Mouse (Mus musculus) frontal cortex, postnatal 10 days (tissue): Measurements from ENCODE around the gene Ndufb11.
A peak's percentile ranks its signal among the peaks of the same experiment; 100 is the strongest.

Experiments used
- DNase-seq, 2 experiments: peaks; one replicate each; pipeline ENCODE4 v3.0.0; 2022; ENCODE audit warnings: low spot score in 2 of 2, mixed read lengths in 1 of 2

Gene Ndufb11

GRCm38 (mm10) chrX:20617176-20617902 lies at the start of gene Ndufb11, which contains the start of gene Rbm10:
Ndufb11 (minus strand) TSS chrX:20617619.
Rbm10 (plus strand) TSS chrX:20617503.
- peak; percentile 79 to 82 for DNase-seq

GRCm38 (mm10) chrX:20663444-20663790 lies 46.0 kb upstream of the Ndufb11 start:
- no peak for DNase-seq

- peak; percentile 79 to 81 for DNase-seq
Observed at GRCm38 (mm10) chrX:20662716-20663443, 45.5 kb upstream of the Ndufb11 start.

- DNase-seq: no peak
Observed at GRCm38 (mm10) chrX:20662317-20662715, 44.9 kb upstream of the Ndufb11 start.

DNA sequence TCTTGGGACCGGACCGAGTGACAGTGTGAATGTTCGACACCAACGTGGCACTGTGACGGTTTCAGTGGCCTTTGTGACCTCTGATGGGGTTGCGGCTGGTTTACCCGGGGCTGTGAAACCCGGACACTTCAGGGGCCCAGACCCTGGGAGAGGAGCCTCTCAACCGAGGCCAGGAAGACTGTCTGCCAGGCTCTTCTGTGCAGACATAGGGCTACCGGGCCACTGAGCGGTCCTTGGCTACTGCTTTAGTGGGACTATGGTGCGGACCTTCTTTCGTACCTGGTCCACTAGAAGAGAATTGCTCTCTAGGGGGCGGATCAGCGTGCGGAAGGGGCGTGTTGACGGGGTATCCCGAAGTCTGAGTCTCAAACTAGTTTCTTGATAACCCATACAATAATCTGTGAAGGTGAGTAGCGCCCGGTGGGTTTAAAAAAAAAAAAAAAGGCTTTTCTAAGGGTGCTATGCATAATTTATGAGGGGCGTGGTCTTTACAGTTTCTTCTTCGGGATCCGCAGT lies 41.5 kb upstream of the Ndufb11 start:
- DNase-seq: no peak

DNA sequence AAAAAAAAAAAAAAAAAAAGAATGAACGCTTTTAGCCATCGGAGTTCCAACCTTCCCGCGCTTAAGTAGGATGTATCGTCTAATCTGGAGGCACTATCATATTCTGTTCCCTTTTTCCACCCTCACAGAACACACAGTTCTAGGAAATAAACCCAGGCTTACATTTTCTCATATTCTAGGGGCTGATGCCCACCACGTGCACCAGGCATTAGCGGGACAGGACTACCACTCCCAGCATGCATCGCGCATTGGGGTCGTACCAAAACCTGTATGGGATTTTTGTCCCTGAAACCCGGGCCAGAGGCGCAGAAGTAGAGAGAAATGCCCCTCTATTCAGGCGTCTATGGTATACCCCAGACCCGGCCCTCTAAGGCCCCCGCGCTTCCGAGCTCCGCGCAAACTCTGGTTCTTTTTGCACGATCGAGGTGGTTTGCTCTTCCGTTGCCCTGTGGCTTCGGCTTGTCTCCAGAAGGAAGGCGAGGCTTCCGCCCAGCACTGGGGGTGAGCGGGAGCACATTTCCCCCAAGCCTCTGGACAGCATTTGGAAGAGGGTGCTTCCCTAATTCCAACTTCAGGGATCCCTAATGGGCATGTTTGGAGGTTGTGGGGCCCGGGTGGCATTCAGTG lies 40.7 kb upstream of the Ndufb11 start, which contains the start of gene Uba1:
Gene Uba1, plus strand, starts transcription at position 301 of the 627 bp plus-strand sequence.
- peak; percentile 73 to 78 for DNase-seq

GRCm38 (mm10) chrX:20657593-20657992 lies 40.2 kb upstream of the Ndufb11 start:
- no peak for DNase-seq

DNA sequence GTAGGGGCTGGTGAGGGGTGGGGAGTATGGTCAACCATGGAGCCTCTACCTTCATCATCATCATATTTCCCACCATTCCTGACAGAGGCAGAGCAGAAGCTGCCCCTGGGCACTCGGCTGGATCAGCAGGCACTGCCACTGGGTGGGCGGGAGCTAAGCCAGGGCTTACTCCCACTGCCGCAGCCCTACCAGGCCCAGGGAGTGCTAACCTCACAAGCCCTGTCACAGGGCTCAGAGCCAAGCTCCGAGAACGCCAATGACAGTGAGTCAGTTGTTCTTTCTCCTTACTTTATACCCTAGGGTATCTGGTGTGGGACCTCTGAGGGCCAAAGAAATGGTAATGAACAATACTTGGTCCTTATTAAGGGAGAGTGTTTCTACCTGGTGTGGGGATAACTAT lies 27.4 kb upstream of the Ndufb11 start:
- no peak for DNase-seq

DNA sequence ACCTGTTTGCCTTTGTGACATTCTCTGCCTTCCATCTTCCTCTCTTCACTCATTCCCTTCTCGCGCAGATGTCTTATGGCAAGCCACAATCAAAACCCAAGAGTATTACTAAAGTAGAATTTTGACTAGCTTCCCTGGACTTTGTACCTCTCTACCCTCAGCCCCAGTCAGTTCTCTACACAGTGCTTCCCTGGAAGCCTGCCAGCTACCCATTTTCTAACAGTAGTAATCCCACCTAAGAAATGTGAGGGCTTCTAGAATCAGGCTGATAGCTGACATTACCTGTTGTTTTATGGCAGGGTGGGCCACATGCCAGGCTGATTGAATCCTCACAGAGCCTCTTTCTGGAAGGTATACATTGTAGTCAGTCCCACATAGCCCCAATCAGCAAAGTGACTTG lies 20.7 kb upstream of the Ndufb11 start:
- no peak for DNase-seq

DNA sequence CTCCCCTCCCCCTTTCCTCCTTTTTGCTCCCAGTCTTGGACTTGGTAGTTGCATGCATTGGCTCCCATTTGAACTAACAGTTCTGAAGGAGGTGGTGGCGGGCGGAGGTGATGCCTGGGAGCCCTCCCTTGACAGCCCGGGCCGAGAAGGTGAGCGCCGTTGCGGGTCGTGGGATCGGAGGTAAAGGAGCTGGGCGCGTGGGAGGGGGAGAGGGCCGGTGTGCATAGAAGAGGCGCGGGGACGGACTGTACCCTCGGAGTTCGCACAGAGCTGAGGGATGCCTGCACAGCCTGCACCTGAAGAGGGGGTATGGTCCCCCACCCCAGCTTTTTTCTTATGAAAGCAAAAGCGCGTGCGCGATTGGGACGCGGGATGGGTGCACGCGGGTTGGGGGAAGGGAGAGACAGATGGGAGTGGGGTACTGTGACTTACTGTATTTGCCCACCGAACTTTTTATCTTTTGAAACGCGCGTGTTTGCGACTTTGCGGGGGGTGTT lies 532 bp upstream of the Ndufb11 start:
- DNase-seq: peak in 1 of 2 experiments; percentile 26

DNA sequence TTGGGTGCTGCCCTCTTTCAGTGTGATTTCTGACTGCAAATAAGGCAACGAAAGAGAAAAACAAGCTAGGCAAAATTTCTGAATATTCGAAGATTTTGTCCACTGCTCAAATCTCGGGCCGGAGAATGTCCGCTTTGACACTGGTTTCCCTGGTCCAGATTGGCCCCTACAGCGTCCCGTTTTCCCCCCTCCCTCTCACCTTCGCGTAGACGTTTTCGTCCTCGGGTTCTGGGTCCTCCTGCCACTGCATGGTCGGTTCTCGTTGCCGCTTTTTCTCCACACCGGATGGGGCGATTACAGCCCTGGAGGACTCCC lies 601 bp downstream of the Ndufb11 start:
- no peak for DNase-seq

DNA sequence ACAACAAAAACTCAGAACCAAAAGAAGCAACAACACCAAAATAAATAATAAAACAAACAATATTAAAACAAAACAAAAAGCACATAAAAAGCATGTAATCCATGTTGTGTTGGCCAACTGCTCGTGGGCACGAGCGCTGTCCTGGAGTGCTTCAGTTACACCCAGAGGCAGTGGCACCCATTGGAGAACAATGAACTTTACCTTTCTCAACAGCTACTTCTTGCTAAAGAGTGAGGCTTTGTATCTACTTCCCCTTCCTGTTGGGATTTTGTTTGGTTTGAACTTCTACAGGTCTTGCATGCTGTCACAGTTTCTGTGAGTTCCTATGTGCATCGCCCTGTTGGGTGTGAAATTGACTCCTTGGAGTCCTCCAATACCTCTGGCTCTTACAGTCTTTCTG lies 8.9 kb downstream of the Ndufb11 start:
- no peak for DNase-seq

DNA sequence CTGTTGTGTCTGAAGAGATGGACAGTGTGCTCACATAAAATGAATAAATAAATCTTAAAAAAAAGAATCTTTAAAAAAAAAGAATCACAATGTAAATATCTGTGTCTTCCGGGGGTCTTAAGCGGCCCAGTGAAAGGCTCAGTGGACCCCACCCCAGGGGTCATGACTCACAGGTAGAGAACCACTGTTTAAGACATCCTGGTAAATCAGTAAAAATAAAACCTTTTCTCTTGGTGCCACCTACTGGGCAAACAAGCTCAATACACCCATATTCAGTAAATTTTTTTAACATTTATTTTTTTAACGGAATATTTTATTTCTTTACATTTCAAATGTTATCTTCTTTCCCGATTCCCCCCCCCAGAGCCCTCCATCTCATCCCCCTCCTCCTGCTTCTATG lies 29.5 kb downstream of the Ndufb11 start:
- DNase-seq: no peak

GRCm38 (mm10) chrX:20573927-20574326 lies 43.5 kb downstream of the Ndufb11 start:
- no peak for DNase-seq

DNA sequence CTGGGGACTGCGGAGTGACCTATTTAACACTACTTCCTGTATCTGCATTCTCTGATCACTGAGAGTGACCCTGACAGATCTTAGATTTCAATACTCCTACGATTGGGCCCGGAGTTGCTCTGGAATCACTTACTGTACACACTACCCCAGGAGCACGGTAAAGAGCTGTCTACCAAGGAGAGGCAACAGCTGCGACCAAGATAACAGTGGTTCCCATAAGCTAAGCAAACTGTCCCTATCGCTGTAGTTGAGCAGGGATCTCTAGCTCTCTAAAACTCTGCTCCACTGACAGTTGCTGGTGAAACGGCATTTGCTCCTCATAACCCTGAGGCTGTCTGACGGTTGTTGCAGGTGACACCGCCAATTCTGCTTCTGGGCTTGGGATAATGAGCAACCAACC lies 44.7 kb downstream of the Ndufb11 start:
- no peak for DNase-seq

DNA sequence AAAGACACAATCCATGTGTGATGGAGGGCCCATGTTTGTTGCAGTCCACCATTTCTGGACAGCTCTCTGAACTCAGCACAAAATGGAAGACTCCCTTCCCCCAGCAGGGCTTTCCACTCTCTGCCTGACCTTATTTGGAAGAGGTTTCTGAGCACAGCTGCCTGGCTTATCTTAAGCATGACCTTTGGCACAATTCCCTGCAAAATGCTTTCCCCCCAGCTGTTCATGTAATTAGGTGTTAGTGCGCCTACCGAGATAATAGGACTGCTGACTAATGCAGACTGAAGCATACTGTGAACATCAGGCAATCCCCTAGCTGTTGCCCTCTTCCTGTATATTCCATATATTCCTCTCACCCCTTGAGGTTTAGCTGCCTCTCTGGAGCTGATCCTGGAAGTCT lies 46.4 kb downstream of the Ndufb11 start:
- DNase-seq: no peak
